Mouse (Mus musculus) heart, postnatal 0 days (tissue): ENCODE data around the gene Fam135a.

ENCODE experiments used
- CTCF ChIP-seq: IDR thresholded peaks from 2 replicates; pipeline ENCODE4 v1.5.1; 2016; ENCODE audit warnings: antibody characterized with exemption, control low read depth, low read depth
- EP300 ChIP-seq: IDR thresholded peaks from 2 replicates; pipeline ENCODE4 v1.6.1; 2016; ENCODE audit warnings: antibody characterized with exemption, low read depth

DNA sequence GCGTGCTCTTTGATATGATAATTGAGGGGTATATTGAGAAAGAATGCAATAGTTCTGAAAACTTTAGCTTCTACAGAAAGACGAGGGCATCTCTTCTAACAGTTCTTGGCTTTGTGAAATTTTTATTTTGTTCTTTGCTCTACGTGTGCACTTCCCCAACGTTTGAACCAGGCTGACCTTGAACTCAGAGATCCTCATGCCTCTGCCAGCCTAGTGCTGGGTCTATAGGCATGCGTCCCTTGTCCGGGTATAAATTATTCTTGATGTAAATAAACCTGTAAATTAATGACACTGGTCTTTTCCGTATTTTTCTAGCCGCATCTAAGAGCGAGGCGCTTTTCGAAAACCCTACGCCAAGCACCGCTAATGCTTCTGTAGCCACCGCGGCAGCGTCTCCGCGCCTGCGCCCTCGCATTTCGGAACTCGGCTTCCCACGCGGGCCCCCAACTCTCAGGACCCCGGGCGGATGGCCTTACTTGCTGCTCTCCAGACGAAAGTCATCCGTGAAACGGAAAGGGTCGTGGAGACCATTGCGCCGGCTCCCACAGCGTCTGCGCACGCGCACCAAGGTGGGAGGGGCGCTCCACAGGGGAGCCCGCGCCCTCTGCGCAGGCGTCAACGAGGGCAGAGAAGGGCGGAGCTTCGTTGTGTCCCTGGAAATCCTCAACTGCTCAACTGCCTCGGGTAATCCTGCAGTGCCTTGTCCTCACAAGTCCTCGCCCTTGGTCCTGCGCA is 94.9 kb downstream of the Fam135a start, which contains the start of gene Sdhaf4:
- TF ChIP-seq EP300, result no peak
- TF ChIP-seq CTCF, result no peak
